Mouse (Mus musculus) layer of hippocampus, adult 9-11 months (tissue): ENCODE measurements around the gene Kcng3.

Source experiments
- DNase-seq: peaks from one replicate; pipeline ENCODE4 v3.0.0; 2022

The Kcng3 gene

GRCm38 (mm10) chr17:83630787-83631678 is 662 bp downstream of the Kcng3 start:
- no peak for DNase-seq

- DNase-seq: no peak
Measured at GRCm38 (mm10) chr17:83613907-83614306, 17.8 kb downstream of the Kcng3 start.

- DNase-seq: no peak
Measured at GRCm38 (mm10) chr17:83609532-83609931, 22.2 kb downstream of the Kcng3 start.

GRCm38 (mm10) chr17:83600976-83601375 is 30.7 kb downstream of the Kcng3 start:
- DNase-seq: no peak

- DNase-seq: peak; percentile 56
Measured at GRCm38 (mm10) chr17:83595966-83596365, 35.7 kb downstream of the Kcng3 start.

- DNase-seq: no peak
Measured at GRCm38 (mm10) chr17:83594526-83594925, 37.2 kb downstream of the Kcng3 start.

- DNase-seq: no peak
Measured at GRCm38 (mm10) chr17:83593396-83593795, 38.3 kb downstream of the Kcng3 start.

- DNase-seq: no peak
Measured at GRCm38 (mm10) chr17:83588663-83589341, 42.9 kb downstream of the Kcng3 start.

- DNase-seq: peak; percentile 51
Measured at GRCm38 (mm10) chr17:83587731-83588130, 44.0 kb downstream of the Kcng3 start.

- DNase-seq: no peak
Measured at GRCm38 (mm10) chr17:83582585-83582984, 49.1 kb downstream of the Kcng3 start.

- no peak for DNase-seq
Measured at GRCm38 (mm10) chr17:83580734-83581133, 51.0 kb downstream of the Kcng3 start.

GRCm38 (mm10) chr17:83576810-83577371 is 54.8 kb downstream of the Kcng3 start:
- no peak for DNase-seq

- DNase-seq: no peak
Measured at GRCm38 (mm10) chr17:83574615-83575014, 57.1 kb downstream of the Kcng3 start.

GRCm38 (mm10) chr17:83573128-83573527 is 58.6 kb downstream of the Kcng3 start:
- DNase-seq: no peak

GRCm38 (mm10) chr17:83572366-83572765 is 59.3 kb downstream of the Kcng3 start:
- no peak for DNase-seq

- no peak for DNase-seq
Measured at GRCm38 (mm10) chr17:83567375-83567774, 64.3 kb downstream of the Kcng3 start.

- no peak for DNase-seq
Measured at GRCm38 (mm10) chr17:83565506-83565905, 66.2 kb downstream of the Kcng3 start.

- DNase-seq: peak; percentile 30
Measured at GRCm38 (mm10) chr17:83564119-83564820, 67.4 kb downstream of the Kcng3 start.

GRCm38 (mm10) chr17:83563703-83564111 is 68.0 kb downstream of the Kcng3 start:
- no peak for DNase-seq

- no peak for DNase-seq
Measured at GRCm38 (mm10) chr17:83562153-83563010, 69.3 kb downstream of the Kcng3 start.

GRCm38 (mm10) chr17:83559081-83559480 is 72.6 kb downstream of the Kcng3 start:
- DNase-seq: no peak

- DNase-seq: no peak
Measured at GRCm38 (mm10) chr17:83555836-83556235, 75.9 kb downstream of the Kcng3 start.
